Mouse (Mus musculus) cerebellum, adult 2 months (tissue): ENCODE results near the gene Tada1.

ENCODE experiments used
- CTCF ChIP-seq: fragments of 200-500 bp; IDR thresholded peaks from 2 replicates; pipeline ENCODE4 v1.5.1; 2011; ENCODE audit warnings: low read depth, mild to moderate bottlenecking, control low read depth, low read length, moderate library complexity, borderline replicate concordance; ENCODE audit not compliant: insufficient read depth
- POLR2A ChIP-seq: fragments of 200-500 bp; IDR thresholded peaks from 2 replicates; pipeline ENCODE4 v1.6.1; 2011; ENCODE audit warnings: low read length, control low read depth, borderline replicate concordance; ENCODE audit not compliant: insufficient read depth

- TF ChIP-seq POLR2A (no peak), CTCF (no peak)
Observed at GRCm38 (mm10) chr1:166381821-166382220, 2.9 kb downstream of the Tada1 start.
